Mouse (Mus musculus) stomach, postnatal 0 days (tissue): ENCODE measurements around the gene Efnb2.

ENCODE experiments used
- CTCF ChIP-seq: IDR thresholded peaks from 2 replicates; pipeline ENCODE4 v1.5.1; 2016; ENCODE audit warnings: antibody characterized with exemption, low read depth, mild to moderate bottlenecking, moderate library complexity
- EP300 ChIP-seq: optimal IDR thresholded peaks from 2 replicates; pipeline ENCODE3; 2016; ENCODE audit warnings: antibody characterized with exemption

GRCm38 (mm10) chr8:8647824-8648223 lies 13.2 kb downstream of the Efnb2 start:
- TF ChIP-seq CTCF, result no peak
- no peak for TF ChIP-seq EP300
